Mouse (Mus musculus): ENCODE results near the gene Tbc1d16. TPM values are rescaled to one million over a fixed set of nuclear protein-coding genes. Genes with fewer than 3 reads are reported as not detected.

Tbc1d16 gene
- polyA plus RNA-seq, 1 experiment, result 5.0 TPM

DNA sequence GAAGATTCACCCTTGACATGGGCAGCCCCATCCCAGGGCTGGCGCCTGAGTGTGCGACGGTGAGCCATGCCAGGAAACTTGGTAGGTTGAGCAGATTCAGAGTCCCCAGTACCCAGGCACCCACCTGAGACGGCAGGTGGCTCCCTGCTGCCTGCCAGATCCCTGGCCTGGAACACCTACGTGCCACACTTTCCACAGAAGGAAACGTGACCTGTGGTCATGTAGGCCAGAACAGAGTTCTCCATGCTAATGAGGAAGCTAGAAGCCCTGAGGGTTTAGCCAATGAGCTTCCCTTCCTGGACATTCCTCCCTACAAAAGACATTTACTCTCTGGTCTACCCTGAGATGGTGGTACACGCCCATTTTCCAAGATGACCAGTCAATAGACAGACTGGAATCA lies 56.7 kb downstream of the Tbc1d16 start:
- Histone ChIP-seq H3K36me3 (ENCODE audit: control insufficient read depth, insufficient read depth, low read length) (no peaks in the 10 kb centered on the region), H3K27me3 (ENCODE audit: control insufficient read depth, insufficient read depth, low read length) (no peaks in the 10 kb centered on the region), H3K4me3 (ENCODE audit: low read depth, low read length) (no peak overlapping the region), H3K27ac (ENCODE audit: insufficient read depth, low read depth, low read length) (no peak overlapping the region), H3K4me1 (ENCODE audit: control insufficient read depth, insufficient read depth, insufficient read length, low read length) (no peaks in the 10 kb centered on the region)
- WGBS, result 88% methylated on average over 7 of the region's 7 CpGs
- TF ChIP-seq POLR2A (IDR thresholded peaks at IDR 0.05; ENCODE audit: low read depth, low read length) (no peak), CTCF (IDR thresholded peaks at IDR 0.05; ENCODE audit: extremely low read depth, insufficient read length, insufficient replicate concordance, low read depth, low read length) (no peak)

DNA sequence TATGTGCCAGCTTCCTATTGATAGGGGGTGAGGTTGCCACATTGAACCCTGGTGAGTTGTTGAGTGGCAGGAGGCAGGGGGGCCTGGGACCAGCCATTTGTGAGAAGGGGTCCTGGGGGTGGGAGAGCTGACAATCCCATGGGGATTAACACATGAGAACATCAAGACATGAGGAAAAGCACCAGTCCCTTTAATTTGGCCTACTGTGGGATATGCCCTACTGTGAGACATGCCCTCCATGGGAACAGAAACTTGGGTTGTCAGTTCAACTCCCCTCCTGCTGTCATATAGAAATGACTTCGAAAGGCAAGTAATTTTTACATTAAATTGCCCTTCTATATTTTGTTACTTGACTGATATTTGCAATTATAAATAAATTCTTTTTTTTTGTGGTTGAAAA lies 59.4 kb downstream of the Tbc1d16 start:
- Histone ChIP-seq H3K36me3 (ENCODE audit: control insufficient read depth, insufficient read depth, low read length) (no peaks in the 10 kb centered on the region), H3K27ac (ENCODE audit: insufficient read depth, low read depth, low read length) (no peak overlapping the region), H3K4me3 (ENCODE audit: low read depth, low read length) (no peak overlapping the region), H3K27me3 (ENCODE audit: control insufficient read depth, insufficient read depth, low read length) (no peaks in the 10 kb centered on the region), H3K4me1 (ENCODE audit: control insufficient read depth, insufficient read depth, insufficient read length, low read length) (no peaks in the 10 kb centered on the region)
- no peak for TF ChIP-seq POLR2A (IDR thresholded peaks at IDR 0.05; ENCODE audit: low read depth, low read length)
- no peak for TF ChIP-seq CTCF (IDR thresholded peaks at IDR 0.05; ENCODE audit: extremely low read depth, insufficient read length, insufficient replicate concordance, low read depth, low read length)
- 77% methylated on average over 1 of the region's 1 CpGs for WGBS

DNA sequence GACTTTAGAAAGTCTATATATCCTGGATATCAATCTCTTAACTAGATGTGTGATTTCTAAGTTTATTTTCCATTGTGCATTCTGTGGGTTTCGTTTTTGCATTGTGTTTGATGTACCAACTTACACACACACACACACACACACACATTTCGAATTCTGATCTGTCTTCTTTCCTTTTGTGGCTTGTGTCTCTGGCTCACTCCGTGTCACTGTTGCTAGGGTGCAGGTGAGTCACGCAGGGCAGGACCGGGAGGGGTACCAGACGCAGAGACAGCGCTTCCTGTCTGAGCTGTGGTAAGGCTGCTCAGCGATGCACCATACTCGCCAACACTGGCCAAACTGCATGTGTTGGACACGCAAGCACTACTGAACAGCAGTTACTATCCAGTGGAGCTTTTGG lies 62.3 kb downstream of the Tbc1d16 start:
- peaks cover 4% of the 10 kb centered on the region; the same call in 1 of the 2 replicates for H3K4me1 ChIP-seq (ENCODE audit: control insufficient read depth, insufficient read depth, insufficient read length, low read length)
- no peak overlapping the region for H3K27ac ChIP-seq (ENCODE audit: insufficient read depth, low read depth, low read length)
- 57% methylated on average over 10 of the region's 10 CpGs for WGBS
- TF ChIP-seq POLR2A (IDR thresholded peaks at IDR 0.05; ENCODE audit: low read depth, low read length), result no peak
- TF ChIP-seq CTCF (IDR thresholded peaks at IDR 0.05; ENCODE audit: extremely low read depth, insufficient read length, insufficient replicate concordance, low read depth, low read length), result no peak
- H3K36me3 ChIP-seq (ENCODE audit: control insufficient read depth, insufficient read depth, low read length), result no peaks in the 10 kb centered on the region
- no peaks in the 10 kb centered on the region for H3K27me3 ChIP-seq (ENCODE audit: control insufficient read depth, insufficient read depth, low read length)
- no peak overlapping the region for H3K4me3 ChIP-seq (ENCODE audit: low read depth, low read length)

DNA sequence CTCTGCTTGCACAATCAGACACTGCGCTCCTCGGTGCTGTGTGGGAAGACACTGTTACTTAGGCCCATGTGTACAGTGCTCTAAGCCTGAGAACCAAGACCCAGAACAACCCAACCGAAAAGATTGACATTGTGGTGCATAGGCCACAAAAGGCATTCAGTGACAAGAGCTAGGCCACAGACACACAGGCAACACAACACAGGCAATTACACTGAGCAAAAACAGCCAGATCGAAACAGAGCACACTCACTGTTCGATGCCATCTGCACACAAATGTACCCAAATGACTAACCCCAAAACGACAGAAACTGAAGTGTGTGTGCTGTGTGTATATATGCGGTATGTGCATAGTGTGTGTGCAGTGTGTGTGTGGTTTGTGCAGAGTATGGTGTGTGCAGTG lies 63.9 kb downstream of the Tbc1d16 start:
- H3K4me1 ChIP-seq (ENCODE audit: control insufficient read depth, insufficient read depth, insufficient read length, low read length), result peaks cover 7% of the 10 kb centered on the region
- H3K36me3 ChIP-seq (ENCODE audit: control insufficient read depth, insufficient read depth, low read length), result no peaks in the 10 kb centered on the region
- no peak for TF ChIP-seq CTCF (IDR thresholded peaks at IDR 0.05; ENCODE audit: extremely low read depth, insufficient read length, insufficient replicate concordance, low read depth, low read length)
- TF ChIP-seq POLR2A (IDR thresholded peaks at IDR 0.05; ENCODE audit: low read depth, low read length), result no peak
- 87% methylated on average over 7 of the region's 7 CpGs for WGBS
- no peak overlapping the region for H3K4me3 ChIP-seq (ENCODE audit: low read depth, low read length)
- no peak overlapping the region for H3K27ac ChIP-seq (ENCODE audit: insufficient read depth, low read depth, low read length)
- no peaks in the 10 kb centered on the region for H3K27me3 ChIP-seq (ENCODE audit: control insufficient read depth, insufficient read depth, low read length)

DNA sequence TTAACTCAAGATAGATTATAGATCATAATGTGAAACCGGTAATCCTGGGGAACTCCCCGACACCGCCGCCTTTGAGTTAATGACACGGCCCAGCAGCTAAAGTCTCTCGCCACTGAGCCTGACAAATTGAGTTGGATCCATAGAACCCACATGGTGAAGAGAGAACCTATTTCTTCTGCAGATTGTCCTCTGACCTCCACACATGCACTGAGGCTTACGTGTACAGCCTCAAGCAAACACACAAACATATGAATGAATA lies 64.6 kb downstream of the Tbc1d16 start:
- no peaks in the 10 kb centered on the region for H3K27me3 ChIP-seq (ENCODE audit: control insufficient read depth, insufficient read depth, low read length)
- WGBS, result 83% methylated on average over 7 of the region's 7 CpGs
- no peak overlapping the region for H3K4me3 ChIP-seq (ENCODE audit: low read depth, low read length)
- TF ChIP-seq POLR2A (IDR thresholded peaks at IDR 0.05; ENCODE audit: low read depth, low read length) (no peak), CTCF (IDR thresholded peaks at IDR 0.05; ENCODE audit: extremely low read depth, insufficient read length, insufficient replicate concordance, low read depth, low read length) (no peak)
- H3K4me1 ChIP-seq (ENCODE audit: control insufficient read depth, insufficient read depth, insufficient read length, low read length), result peaks cover 7% of the 10 kb centered on the region
- no peaks in the 10 kb centered on the region for H3K36me3 ChIP-seq (ENCODE audit: control insufficient read depth, insufficient read depth, low read length)
- H3K27ac ChIP-seq (ENCODE audit: insufficient read depth, low read depth, low read length), result no peak overlapping the region

DNA sequence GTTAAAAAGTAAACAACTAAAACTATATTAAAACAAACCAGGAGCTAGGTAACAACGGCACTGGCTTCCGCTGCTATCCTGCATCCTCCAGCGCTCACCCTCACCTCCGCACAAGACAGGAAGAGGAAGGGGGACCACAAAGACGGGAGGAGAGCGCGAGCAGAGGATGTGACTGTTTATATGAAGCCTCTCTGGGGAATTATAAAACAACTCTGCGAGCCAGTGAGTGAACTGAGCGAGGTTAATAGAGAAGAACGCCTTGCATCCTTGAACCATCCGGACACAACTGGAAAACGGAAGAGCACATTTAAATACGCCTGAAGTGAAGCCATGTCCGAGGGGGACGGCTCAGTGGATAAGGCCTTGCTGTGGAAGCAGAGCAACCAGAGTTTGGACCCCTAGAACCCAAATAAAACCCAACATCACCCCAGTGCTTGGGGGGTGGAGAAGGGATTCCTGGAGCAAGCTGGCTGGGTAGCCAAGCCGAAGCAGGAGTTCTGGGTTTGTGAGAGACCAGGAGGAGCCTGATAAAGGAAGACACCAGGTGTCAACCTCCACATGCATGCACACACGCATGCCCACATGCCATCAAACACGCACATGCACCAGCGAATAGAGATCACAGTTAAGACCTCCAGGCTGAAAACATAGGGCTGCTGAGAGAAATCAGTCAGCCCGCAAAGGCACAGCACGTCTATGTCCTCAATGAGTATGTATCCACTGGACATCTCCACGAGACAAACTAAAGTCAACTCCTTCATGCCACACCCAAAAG lies 65.2 kb downstream of the Tbc1d16 start:
- peaks cover 7% of the 10 kb centered on the region for H3K4me1 ChIP-seq (ENCODE audit: control insufficient read depth, insufficient read depth, insufficient read length, low read length)
- no peaks in the 10 kb centered on the region for H3K27me3 ChIP-seq (ENCODE audit: control insufficient read depth, insufficient read depth, low read length)
- no peak overlapping the region for H3K4me3 ChIP-seq (ENCODE audit: low read depth, low read length)
- H3K36me3 ChIP-seq (ENCODE audit: control insufficient read depth, insufficient read depth, low read length), result no peaks in the 10 kb centered on the region
- WGBS, result 64% methylated on average over 22 of the region's 22 CpGs
- no peak for TF ChIP-seq CTCF (IDR thresholded peaks at IDR 0.05; ENCODE audit: extremely low read depth, insufficient read length, insufficient replicate concordance, low read depth, low read length)
- TF ChIP-seq POLR2A (IDR thresholded peaks at IDR 0.05; ENCODE audit: low read depth, low read length), result no peak
- no peak overlapping the region for H3K27ac ChIP-seq (ENCODE audit: insufficient read depth, low read depth, low read length)

DNA sequence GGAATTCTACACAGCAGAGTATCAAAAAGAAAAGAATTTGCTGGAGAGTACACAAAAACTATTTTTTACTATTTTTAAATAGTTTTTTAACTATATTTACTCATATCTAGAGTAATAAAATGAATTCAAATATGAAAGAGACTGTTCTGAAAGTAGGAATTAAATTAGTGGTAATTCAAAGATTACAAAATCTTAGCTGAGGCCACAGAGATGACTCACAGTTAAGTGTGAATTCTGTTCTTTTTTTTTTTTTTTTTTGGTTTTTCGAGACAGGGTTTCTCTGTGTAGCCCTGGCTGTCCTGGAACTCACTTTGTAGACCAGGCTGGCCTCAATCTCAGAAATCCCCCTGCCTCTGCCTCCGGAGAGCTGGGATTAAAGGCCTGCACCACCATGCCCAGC lies 66.6 kb downstream of the Tbc1d16 start:
- peaks cover 7% of the 10 kb centered on the region for H3K4me1 ChIP-seq (ENCODE audit: control insufficient read depth, insufficient read depth, insufficient read length, low read length)
- 62% methylated on average over 2 of the region's 2 CpGs for WGBS
- no peaks in the 10 kb centered on the region for H3K36me3 ChIP-seq (ENCODE audit: control insufficient read depth, insufficient read depth, low read length)
- no peak overlapping the region for H3K4me3 ChIP-seq (ENCODE audit: low read depth, low read length)
- TF ChIP-seq POLR2A (IDR thresholded peaks at IDR 0.05; ENCODE audit: low read depth, low read length) (no peak), CTCF (IDR thresholded peaks at IDR 0.05; ENCODE audit: extremely low read depth, insufficient read length, insufficient replicate concordance, low read depth, low read length) (no peak)
- H3K27me3 ChIP-seq (ENCODE audit: control insufficient read depth, insufficient read depth, low read length), result no peaks in the 10 kb centered on the region
- H3K27ac ChIP-seq (ENCODE audit: insufficient read depth, low read depth, low read length), result no peak overlapping the region

Measured in small intestine, adult 2 months (tissue).